Mouse (Mus musculus): ENCODE measurements around the gene Il1rapl2. TPM values are rescaled to one million over a fixed set of nuclear protein-coding genes. Genes with fewer than 3 reads are reported as not detected.
"Not testable (repeated sequence)": the region's sequence is repeated elsewhere in the genome, so short reads cannot be mapped to it uniquely, and the experiment has no call there.

Gene Il1rapl2
- polyA plus RNA-seq, 1 experiment: not detected

- Histone ChIP-seq H3K9me3 (no peaks in the 10 kb centered on the region), H3K36me3 (replicated peaks; ENCODE audit: low read length) (no peaks in the 10 kb centered on the region), H3K4me1 (no peaks in the 10 kb centered on the region), H3K4me3 (replicated peaks) (no peak overlapping the region), H3K27me3 (replicated peaks) (no peaks in the 10 kb centered on the region)
- TF ChIP-seq FLI1 (IDR thresholded peaks at IDR 0.05; ENCODE audit: low read length) (no peak), GATA1 (IDR thresholded peaks at IDR 0.05; ENCODE audit: borderline replicate concordance, low read length) (no peak)
These were observed 534.3 kb downstream of the Il1rapl2 start for GRCm38 (mm10) chrX:138104668-138105067.

DNA sequence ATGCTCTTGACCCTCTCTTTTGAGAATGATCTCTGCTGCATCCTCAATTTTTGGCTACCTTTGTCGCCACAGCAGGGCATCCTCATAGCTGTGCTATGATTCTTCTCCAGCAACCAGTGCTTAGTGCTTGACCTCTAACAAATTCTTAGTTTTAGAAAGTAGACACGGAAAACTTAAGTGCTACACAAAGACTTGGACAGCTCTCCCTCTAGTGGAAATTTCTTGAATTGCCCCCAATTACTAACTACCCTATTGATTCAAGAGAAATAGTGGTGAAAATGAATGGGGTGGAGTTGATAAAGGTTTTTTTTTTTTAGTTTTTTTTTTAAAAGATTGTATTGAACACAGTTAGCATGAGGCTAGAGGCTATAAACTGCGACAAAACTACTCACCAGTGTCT is 599.7 kb downstream of the Il1rapl2 start:
- H3K36me3 ChIP-seq (replicated peaks; ENCODE audit: low read length): no peaks in the 10 kb centered on the region
- H3K4me3 ChIP-seq (replicated peaks): no peak overlapping the region
- H3K27me3 ChIP-seq (replicated peaks): no peaks in the 10 kb centered on the region
- H3K4me1 ChIP-seq: no peaks in the 10 kb centered on the region
- no peak for TF ChIP-seq FLI1 (IDR thresholded peaks at IDR 0.05; ENCODE audit: low read length)
- no peak for TF ChIP-seq GATA1 (IDR thresholded peaks at IDR 0.05; ENCODE audit: borderline replicate concordance, low read length)
- no peaks in the 10 kb centered on the region for H3K9me3 ChIP-seq

DNA sequence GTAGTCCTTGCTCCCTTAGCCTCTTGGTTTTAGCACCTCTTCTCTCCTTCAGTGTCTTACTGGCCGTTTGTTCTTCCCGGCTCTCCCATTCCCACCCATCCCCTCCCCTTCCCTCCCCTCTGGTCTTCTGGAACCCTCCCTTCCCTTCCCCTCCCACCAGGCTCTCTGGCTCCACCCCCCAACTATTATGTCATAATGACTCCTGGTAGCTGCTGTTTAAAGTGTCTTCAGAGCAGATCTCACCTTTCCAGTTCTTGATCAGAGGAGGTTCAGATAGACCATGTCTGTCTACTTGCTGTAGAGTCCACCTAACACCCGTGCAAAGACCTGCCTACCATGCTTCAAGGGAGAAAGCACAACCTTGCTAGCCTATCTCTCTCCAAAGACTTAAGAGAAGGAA is 639.1 kb downstream of the Il1rapl2 start, which contains the start of gene Tex13a:
Gene Tex13a (minus strand): TSS at position 101 of the 400 bp plus-strand sequence.
- H3K9me3 ChIP-seq: peaks cover 3% of the 10 kb centered on the region; the same call in 1 of the 2 replicates
- no peak within 1 kb of the TSS for H3K4me3 ChIP-seq (replicated peaks)
- H3K27me3 ChIP-seq (replicated peaks): peaks cover 2% of the 10 kb centered on the region
- no peaks in the 10 kb centered on the region for H3K4me1 ChIP-seq
- no peaks in the 10 kb centered on the region for H3K36me3 ChIP-seq (replicated peaks; ENCODE audit: low read length)
- TF ChIP-seq GATA1 (IDR thresholded peaks at IDR 0.05; ENCODE audit: borderline replicate concordance, low read length) (no peak), FLI1 (IDR thresholded peaks at IDR 0.05; ENCODE audit: low read length) (no peak)

GRCm38 (mm10) chrX:138234626-138235025 is 664.2 kb downstream of the Il1rapl2 start:
- no peaks in the 10 kb centered on the region for H3K36me3 ChIP-seq (replicated peaks; ENCODE audit: low read length)
- H3K4me1 ChIP-seq: no peaks in the 10 kb centered on the region
- TF ChIP-seq GATA1 (IDR thresholded peaks at IDR 0.05; ENCODE audit: borderline replicate concordance, low read length) (no peak), FLI1 (IDR thresholded peaks at IDR 0.05; ENCODE audit: low read length) (no peak)
- no peaks in the 10 kb centered on the region for H3K27me3 ChIP-seq (replicated peaks)
- no peaks in the 10 kb centered on the region for H3K9me3 ChIP-seq
- H3K4me3 ChIP-seq (replicated peaks): no peak overlapping the region

DNA sequence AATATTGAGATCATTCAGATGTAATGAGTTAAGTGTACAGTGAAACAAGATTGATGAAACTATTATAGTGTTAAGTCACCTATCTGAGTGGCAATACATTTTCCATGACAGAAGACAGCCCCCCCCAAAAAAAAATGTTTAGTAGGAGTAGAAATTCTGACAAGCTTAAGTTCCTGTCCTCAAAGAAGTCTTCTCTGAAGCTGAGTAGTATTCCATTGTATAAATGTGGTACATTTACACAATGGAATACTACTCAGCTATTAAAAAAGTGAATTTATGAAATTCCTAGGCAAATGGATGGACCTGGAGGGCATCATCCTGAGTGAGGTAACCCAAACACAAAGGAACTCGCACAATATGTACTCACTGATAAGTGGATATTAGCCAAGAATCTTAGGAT is 778.3 kb downstream of the Il1rapl2 start:
- H3K9me3 ChIP-seq; H3K27me3 ChIP-seq (replicated peaks); H3K36me3 ChIP-seq (replicated peaks; ENCODE audit: low read length); H3K4me1 ChIP-seq; H3K4me3 ChIP-seq (replicated peaks): not testable (repeated sequence)

DNA sequence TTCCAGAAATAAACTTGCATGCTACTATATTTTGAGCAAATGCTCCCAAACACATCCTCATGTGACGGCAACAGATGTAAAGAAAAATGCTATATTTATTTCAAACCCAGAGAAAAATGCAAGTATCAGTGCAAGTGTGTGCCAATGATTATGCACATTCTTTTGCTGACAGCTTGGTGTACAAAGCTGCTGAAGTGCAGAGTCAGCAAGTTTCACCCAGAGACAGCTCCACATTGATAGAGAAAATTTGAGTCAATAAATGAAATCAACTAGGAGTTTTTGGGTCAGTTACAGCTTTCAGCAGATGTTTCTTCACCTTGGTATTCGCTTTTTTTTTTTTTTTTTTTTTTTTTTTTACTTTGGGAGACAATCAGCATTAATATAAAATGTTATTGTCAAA is 863.4 kb downstream of the Il1rapl2 start:
- TF ChIP-seq FLI1 (IDR thresholded peaks at IDR 0.05; ENCODE audit: low read length): no peak
- no peak for TF ChIP-seq GATA1 (IDR thresholded peaks at IDR 0.05; ENCODE audit: borderline replicate concordance, low read length)
- Histone ChIP-seq H3K4me1 (no peaks in the 10 kb centered on the region), H3K27me3 (replicated peaks) (no peaks in the 10 kb centered on the region), H3K9me3 (no peaks in the 10 kb centered on the region), H3K4me3 (replicated peaks) (no peak overlapping the region), H3K36me3 (replicated peaks; ENCODE audit: low read length) (no peaks in the 10 kb centered on the region)

DNA sequence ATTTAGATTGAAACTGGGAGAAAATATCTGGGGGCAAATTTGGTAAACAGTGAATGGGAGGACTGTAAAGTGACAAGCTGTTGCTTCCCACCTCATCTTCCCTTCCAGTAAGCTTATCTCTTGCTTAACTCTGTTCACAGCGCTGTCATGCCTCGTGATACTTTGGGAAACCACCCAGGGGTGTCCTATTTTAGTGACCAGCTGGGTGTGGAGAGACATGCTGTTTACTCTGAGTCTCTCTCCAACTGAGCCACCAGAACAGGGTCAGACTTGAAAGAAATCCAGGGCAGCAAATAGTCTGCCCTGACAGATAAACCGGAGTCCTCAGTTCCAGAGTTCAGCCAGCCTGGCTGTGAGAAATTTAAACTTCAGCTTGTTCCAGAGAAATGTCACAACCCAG is 867.5 kb downstream of the Il1rapl2 start:
- no peak overlapping the region for H3K4me3 ChIP-seq (replicated peaks)
- H3K36me3 ChIP-seq (replicated peaks; ENCODE audit: low read length): no peaks in the 10 kb centered on the region
- H3K4me1 ChIP-seq: no peaks in the 10 kb centered on the region
- TF ChIP-seq GATA1 (IDR thresholded peaks at IDR 0.05; ENCODE audit: borderline replicate concordance, low read length) (no peak), FLI1 (IDR thresholded peaks at IDR 0.05; ENCODE audit: low read length) (no peak)
- H3K9me3 ChIP-seq: no peaks in the 10 kb centered on the region
- no peaks in the 10 kb centered on the region for H3K27me3 ChIP-seq (replicated peaks)

DNA sequence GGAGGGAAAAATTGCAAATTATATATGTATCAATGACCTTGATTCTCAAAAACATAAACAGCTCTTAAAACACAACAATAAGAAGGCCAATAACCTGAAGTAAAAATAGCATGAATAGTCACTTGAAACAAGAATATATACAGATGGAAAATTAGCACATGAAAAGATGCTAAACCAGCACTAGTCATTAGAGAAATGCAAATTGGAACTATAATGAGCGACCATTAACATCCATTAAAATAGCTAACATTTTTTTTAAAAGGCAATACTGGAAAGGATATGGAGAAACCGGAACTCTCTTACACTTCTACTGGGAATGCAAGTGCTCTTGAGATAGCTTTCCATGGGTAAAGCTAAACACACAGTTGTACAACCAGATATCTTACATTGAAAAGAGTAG is 879.4 kb downstream of the Il1rapl2 start:
- Histone ChIP-seq H3K36me3 (replicated peaks; ENCODE audit: low read length) (no peaks in the 10 kb centered on the region), H3K4me1 (no peaks in the 10 kb centered on the region), H3K9me3 (no peaks in the 10 kb centered on the region), H3K4me3 (replicated peaks) (no peak overlapping the region), H3K27me3 (replicated peaks) (no peaks in the 10 kb centered on the region)
- no peak for TF ChIP-seq FLI1 (IDR thresholded peaks at IDR 0.05; ENCODE audit: low read length)
- TF ChIP-seq GATA1 (IDR thresholded peaks at IDR 0.05; ENCODE audit: borderline replicate concordance, low read length): no peak

GRCm38 (mm10) chrX:138478488-138478887 is 908.1 kb downstream of the Il1rapl2 start:
- Histone ChIP-seq H3K4me3 (replicated peaks) (no peak overlapping the region), H3K9me3 (no peaks in the 10 kb centered on the region), H3K27me3 (replicated peaks) (no peaks in the 10 kb centered on the region), H3K36me3 (replicated peaks; ENCODE audit: low read length) (no peaks in the 10 kb centered on the region), H3K4me1 (no peaks in the 10 kb centered on the region)
- TF ChIP-seq FLI1 (IDR thresholded peaks at IDR 0.05; ENCODE audit: low read length): no peak
- TF ChIP-seq GATA1 (IDR thresholded peaks at IDR 0.05; ENCODE audit: borderline replicate concordance, low read length): no peak

GRCm38 (mm10) chrX:138500510-138500909 is 930.1 kb downstream of the Il1rapl2 start:
- Histone ChIP-seq H3K36me3 (replicated peaks; ENCODE audit: low read length) (no peaks in the 10 kb centered on the region), H3K4me3 (replicated peaks) (no peak overlapping the region), H3K9me3 (no peaks in the 10 kb centered on the region), H3K27me3 (replicated peaks) (no peaks in the 10 kb centered on the region), H3K4me1 (no peaks in the 10 kb centered on the region)
- no peak for TF ChIP-seq FLI1 (IDR thresholded peaks at IDR 0.05; ENCODE audit: low read length)
- TF ChIP-seq GATA1 (IDR thresholded peaks at IDR 0.05; ENCODE audit: borderline replicate concordance, low read length): no peak

GRCm38 (mm10) chrX:138505049-138505448 is 934.6 kb downstream of the Il1rapl2 start:
- H3K9me3 ChIP-seq: no peaks in the 10 kb centered on the region
- H3K27me3 ChIP-seq (replicated peaks): no peaks in the 10 kb centered on the region
- no peak for TF ChIP-seq FLI1 (IDR thresholded peaks at IDR 0.05; ENCODE audit: low read length)
- TF ChIP-seq GATA1 (IDR thresholded peaks at IDR 0.05; ENCODE audit: borderline replicate concordance, low read length): no peak
- no peak overlapping the region for H3K4me3 ChIP-seq (replicated peaks)
- no peaks in the 10 kb centered on the region for H3K4me1 ChIP-seq
- no peaks in the 10 kb centered on the region for H3K36me3 ChIP-seq (replicated peaks; ENCODE audit: low read length)
